Mouse (Mus musculus) midbrain, postnatal 0 days (tissue): Measurements from ENCODE around the gene Ccdc92b. TPM values are rescaled to one million over a fixed set of nuclear protein-coding genes. Genes with fewer than 3 reads are reported as not detected.

Source experiments
- ATAC-seq: fragments of 200-750 bp; cut with Nextera tagmentation; 2 replicates; pipeline ENCODE4 v1.8.0; 2017; ENCODE audit warnings: moderate number of reproducible peaks, mild to moderate bottlenecking, moderate TSS enrichment, moderate library complexity; ENCODE audit not compliant: low FRiP score
- DNase-seq: peaks from one replicate; pipeline ENCODE4 v3.0.0-alpha.2; 2015; ENCODE audit warnings: low spot score
- H3K27ac ChIP-seq: fragments of 300-500 bp; sonication (generic); 2 replicates; pipeline ENCODE4 v1.5.1; 2014; ENCODE audit warnings: low read depth, mild to moderate bottlenecking, low read length, mixed read lengths
- H3K27me3 ChIP-seq: fragments of 300-500 bp; sonication (generic); 2 replicates; pipeline ENCODE4 v1.6.1; 2014; ENCODE audit warnings: low read length, control low read depth, mixed read lengths; ENCODE audit not compliant: insufficient read depth
- H3K36me3 ChIP-seq: fragments of 300-500 bp; sonication (generic); 2 replicates; pipeline ENCODE4 v1.6.1; 2014; ENCODE audit warnings: low read length, control low read depth, mixed read lengths; ENCODE audit not compliant: insufficient read depth
- H3K4me1 ChIP-seq: fragments of 300-500 bp; sonication (generic); 2 replicates; pipeline ENCODE4 v1.6.1; 2014; ENCODE audit warnings: mild to moderate bottlenecking, control low read depth, antibody characterized with exemption, low read length, mixed read lengths; ENCODE audit not compliant: insufficient read depth
- H3K4me2 ChIP-seq: fragments of 300-500 bp; sonication (generic); 2 replicates; pipeline ENCODE4 v1.6.1; 2014; ENCODE audit warnings: low read depth, mild to moderate bottlenecking, low read length, mixed read lengths; ENCODE audit not compliant: poor library complexity, severe bottlenecking
- H3K4me3 ChIP-seq: fragments of 300-500 bp; sonication (generic); 2 replicates; pipeline ENCODE4 v1.5.1; 2014; ENCODE audit warnings: low read depth, mild to moderate bottlenecking, low read length, moderate library complexity
- H3K9ac ChIP-seq: fragments of 300-500 bp; sonication (generic); replicated peaks from 2 replicates; pipeline ENCODE4 v1.6.1; 2014; ENCODE audit warnings: mild to moderate bottlenecking, low read length, moderate library complexity, mixed read lengths; ENCODE audit not compliant: poor library complexity, severe bottlenecking
- H3K9me3 ChIP-seq: fragments of 300-500 bp; sonication (generic); 2 replicates; pipeline ENCODE4 v1.6.1; 2016; ENCODE audit warnings: low read length, control low read depth
- CTCF ChIP-seq: IDR thresholded peaks from 2 replicates; pipeline ENCODE4 v1.5.1; 2016; ENCODE audit warnings: antibody characterized with exemption, mild to moderate bottlenecking
- WGBS: fragments of 180-500 bp; shearing (Covaris S2); extraction: QIAGEN DNeasy Blood & Tissue Kit; methylation state at CpG from one replicate; pipeline ENCODE4 v1.1.7; 2014; 5-methylcytosine and 5-hydroxymethylcytosine counted together
- polyA plus RNA-seq: library from polyadenylated mRNA; unstranded; fragments of >200 nt; fragmentation: Nextera tagmentation; extraction: Ambion mirVana; gene quantifications from 2 replicates; pipeline ENCODE4 v1.2.1, GENCODE M21; 2015
- total RNA-seq: library from RNA; depleted of rRNA; stranded (reverse); fragments of >200 nt; gene quantifications from 2 replicates; pipeline ENCODE4 v1.2.3, GENCODE M21; 2014

The Ccdc92b gene
- total and polyA plus RNA-seq, 2 experiments from 2014 or later, result 3.4 to 14.6 TPM

DNA sequence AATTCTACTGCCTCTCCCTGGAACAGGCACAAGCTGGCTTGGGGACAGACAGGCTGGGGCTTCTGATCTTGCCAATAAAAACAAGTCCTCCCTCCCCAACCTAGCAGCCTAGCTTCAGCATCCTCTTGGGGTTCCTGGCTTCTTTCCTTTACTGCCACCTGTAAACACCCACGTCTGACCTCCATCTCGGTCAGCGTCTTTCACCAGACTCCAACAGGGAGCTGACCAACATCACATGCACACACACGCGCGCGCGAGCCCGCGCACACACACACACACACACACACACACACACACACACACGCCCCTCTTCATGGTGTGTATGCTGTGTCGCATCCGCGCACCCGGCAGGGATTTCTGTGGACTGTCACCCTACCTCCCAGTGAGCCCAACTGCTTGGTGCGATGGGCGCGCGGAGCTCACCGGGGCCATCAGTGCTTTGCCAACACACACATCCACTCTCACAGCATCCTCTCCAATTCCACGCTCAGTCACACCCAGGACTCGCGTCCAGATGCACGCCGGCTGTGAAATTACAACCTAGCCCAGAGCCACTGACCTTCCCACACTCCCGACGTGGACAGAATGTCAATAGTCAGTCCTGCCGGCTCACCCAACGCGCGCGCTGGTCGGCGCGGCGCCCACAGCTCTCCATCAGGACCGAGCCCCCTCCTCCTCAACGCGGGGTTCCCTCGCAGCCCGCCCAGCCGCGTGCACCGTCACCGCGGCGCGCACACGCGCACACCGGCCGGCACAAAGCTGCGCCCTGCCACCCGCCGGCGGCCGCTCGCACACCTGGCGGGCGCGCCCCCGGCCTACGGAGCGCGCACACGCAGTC, 29.8 kb upstream of the Ccdc92b start:
- H3K27me3 ChIP-seq, result no peaks in the 10 kb centered on the region
- H3K27ac ChIP-seq, result peak overlapping the region; percentile 75
- no peaks in the 10 kb centered on the region for H3K36me3 ChIP-seq
- WGBS, result 2% methylated on average over 55 of the region's 66 CpGs
- DNase-seq (peak; percentile 82), ATAC-seq (peak; percentile 92)
- no peaks in the 10 kb centered on the region for H3K9me3 ChIP-seq
- no peak; the same call in 1 of the 2 replicates for TF ChIP-seq CTCF
- H3K4me1 ChIP-seq, result peaks cover 10% of the 10 kb centered on the region; the same call in 1 of the 2 replicates
- H3K9ac ChIP-seq, result peak overlapping the region; percentile 78
- H3K4me2 ChIP-seq, result peak overlapping the region; percentile 66
- H3K4me3 ChIP-seq, result peak overlapping the region; percentile 57

DNA sequence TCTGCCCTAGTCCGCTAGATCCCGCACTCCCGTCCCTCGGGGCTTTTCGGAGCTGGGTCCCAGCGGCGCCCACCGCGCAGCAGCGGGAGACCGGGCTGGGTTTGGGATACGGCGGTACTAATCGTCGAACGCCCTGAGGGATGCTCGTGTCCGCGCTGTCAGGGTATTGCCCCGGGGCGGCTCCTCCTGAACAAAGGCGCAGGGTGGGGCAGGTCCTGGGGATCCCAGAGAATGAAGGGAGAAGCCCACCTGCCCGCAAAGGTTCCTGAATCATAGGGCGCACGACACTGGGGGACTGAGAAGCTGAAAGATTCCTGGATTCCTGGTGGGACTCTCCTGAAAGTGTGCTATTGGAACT, 29.2 kb upstream of the Ccdc92b start:
- Histone ChIP-seq H3K4me3 (peak overlapping the region; percentile 57), H3K27me3 (no peaks in the 10 kb centered on the region), H3K9me3 (no peaks in the 10 kb centered on the region), H3K27ac (peak overlapping the region; percentile 75), H3K36me3 (no peaks in the 10 kb centered on the region), H3K4me2 (peak overlapping the region; percentile 66), H3K4me1 (peaks cover 10% of the 10 kb centered on the region; the same call in 1 of the 2 replicates), H3K9ac (peak overlapping the region; percentile 78)
- WGBS, result under 1% methylated on average over 25 of the region's 25 CpGs
- DNase-seq, result no peak
- TF ChIP-seq CTCF, result no peak
- ATAC-seq, result peak; percentile 10; the same call in 1 of the 2 replicates

DNA sequence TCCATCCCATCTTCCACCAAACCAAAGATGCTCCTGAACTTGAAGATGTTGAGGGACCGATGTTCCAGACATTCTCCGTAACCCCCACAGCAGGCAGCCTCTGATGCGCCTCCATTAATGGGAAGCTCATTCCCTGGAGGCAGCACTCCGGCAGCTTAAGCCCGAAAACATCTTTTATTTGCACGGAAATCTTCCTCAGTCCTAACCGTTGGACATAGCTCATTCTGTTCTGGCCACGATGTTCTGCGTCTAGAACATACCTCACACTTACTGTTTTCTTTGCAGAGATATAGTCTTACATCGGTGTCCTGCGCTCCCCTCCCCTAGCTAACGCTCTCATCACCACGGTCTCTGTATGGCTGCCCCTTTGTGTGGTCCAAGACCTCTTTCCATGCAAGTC, 28.7 kb upstream of the Ccdc92b start:
- 21% methylated on average over 13 of the region's 13 CpGs for WGBS
- Histone ChIP-seq H3K27me3 (no peaks in the 10 kb centered on the region), H3K4me1 (peaks cover 10% of the 10 kb centered on the region; the same call in 1 of the 2 replicates), H3K36me3 (no peaks in the 10 kb centered on the region), H3K4me2 (peak overlapping the region; percentile 66), H3K9ac (peak overlapping the region; percentile 78), H3K9me3 (no peaks in the 10 kb centered on the region), H3K27ac (peak overlapping the region; percentile 75; the same call in 1 of the 2 replicates), H3K4me3 (peak overlapping the region; percentile 57)
- ATAC-seq, result no peak
- TF ChIP-seq CTCF, result no peak
- no peak for DNase-seq

DNA sequence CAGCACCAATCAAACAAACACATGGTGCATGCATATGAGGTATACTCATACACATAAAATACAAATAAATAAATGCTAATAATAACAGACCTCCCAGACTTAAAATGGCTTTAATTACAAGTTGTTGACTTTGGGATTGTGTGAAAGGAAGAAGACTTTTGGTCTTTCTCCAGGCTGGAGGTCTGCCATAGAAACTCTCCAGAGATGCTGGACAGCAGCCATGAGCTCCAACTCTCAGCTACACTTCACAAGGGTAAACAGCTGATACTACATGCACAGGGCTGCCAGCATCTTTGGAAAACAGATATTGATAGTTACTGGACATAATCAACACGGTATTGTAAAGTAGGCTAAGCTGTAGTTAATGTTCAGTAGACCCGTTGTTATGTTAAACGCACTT, 27.2 kb upstream of the Ccdc92b start:
- Histone ChIP-seq H3K4me1 (peaks cover 7% of the 10 kb centered on the region; the same call in 1 of the 2 replicates), H3K27ac (no peak overlapping the region), H3K9ac (no peak overlapping the region), H3K9me3 (no peaks in the 10 kb centered on the region), H3K27me3 (no peaks in the 10 kb centered on the region), H3K36me3 (no peaks in the 10 kb centered on the region), H3K4me3 (no peak overlapping the region), H3K4me2 (no peak overlapping the region)
- TF ChIP-seq CTCF, result no peak
- 83% methylated on average over 3 of the region's 3 CpGs for WGBS
- no peak for DNase-seq
- no peak for ATAC-seq

DNA sequence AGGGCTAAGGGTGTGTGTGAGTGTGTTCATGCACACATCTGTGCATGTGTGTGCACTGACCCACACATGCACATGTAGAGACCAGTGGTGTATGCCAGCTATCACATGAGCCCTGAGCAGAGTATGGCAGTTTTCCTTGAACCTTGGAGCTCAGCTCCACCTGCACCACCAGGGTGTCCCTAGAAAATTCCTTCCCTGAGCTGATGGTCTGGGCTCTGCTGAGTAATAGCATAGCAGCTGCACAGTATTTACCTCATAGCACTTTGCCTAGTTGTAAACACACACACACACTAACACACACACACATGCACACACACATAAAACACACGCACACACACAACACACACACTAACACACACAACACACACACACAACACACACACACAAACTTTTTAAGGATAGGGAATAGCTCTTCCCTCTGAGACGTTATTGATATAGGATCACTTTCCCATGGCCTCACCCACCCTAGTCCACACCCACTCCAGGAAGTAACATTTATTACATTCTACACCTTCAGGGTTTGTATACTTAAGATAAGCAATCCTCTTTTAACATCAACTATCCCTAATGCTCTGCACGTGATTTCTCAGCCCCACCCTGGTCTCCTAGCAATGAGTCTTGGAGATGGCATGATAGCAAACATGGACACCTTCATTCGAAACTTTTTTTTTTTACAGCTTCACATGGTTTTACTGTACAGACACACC, 22.0 kb upstream of the Ccdc92b start:
- no peak overlapping the region for H3K4me2 ChIP-seq
- WGBS, result 73% methylated on average over 4 of the region's 4 CpGs
- DNase-seq (no peak), ATAC-seq (no peak)
- H3K36me3 ChIP-seq, result no peaks in the 10 kb centered on the region
- no peak for TF ChIP-seq CTCF
- H3K27ac ChIP-seq, result no peak overlapping the region
- H3K27me3 ChIP-seq, result no peaks in the 10 kb centered on the region
- H3K9ac ChIP-seq, result no peak overlapping the region
- H3K4me3 ChIP-seq, result no peak overlapping the region
- no peaks in the 10 kb centered on the region for H3K4me1 ChIP-seq
- H3K9me3 ChIP-seq, result no peaks in the 10 kb centered on the region

DNA sequence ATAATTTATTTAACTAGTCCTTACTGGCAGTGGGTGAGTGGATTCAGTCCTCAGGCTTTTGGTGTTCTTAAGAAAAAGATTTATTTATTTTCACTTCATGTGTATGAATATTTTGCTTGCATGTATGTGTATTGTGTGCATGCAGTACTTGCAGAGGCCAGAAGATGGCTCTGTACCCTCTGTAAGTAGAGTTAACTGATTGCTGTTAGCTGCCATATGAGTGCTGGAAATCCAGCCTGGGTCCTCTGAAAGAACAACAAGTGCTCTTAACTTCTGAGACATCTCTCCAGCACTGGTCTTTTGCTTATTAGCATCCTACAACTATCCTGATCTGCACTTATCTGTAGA, 21.4 kb upstream of the Ccdc92b start:
- DNase-seq, result no peak
- H3K4me3 ChIP-seq, result no peak overlapping the region
- H3K4me1 ChIP-seq, result no peaks in the 10 kb centered on the region
- peak; percentile 23 for TF ChIP-seq CTCF
- H3K4me2 ChIP-seq, result no peak overlapping the region
- no peak overlapping the region for H3K27ac ChIP-seq
- no peak overlapping the region for H3K9ac ChIP-seq
- no peaks in the 10 kb centered on the region for H3K36me3 ChIP-seq
- H3K27me3 ChIP-seq, result no peaks in the 10 kb centered on the region
- no peak for ATAC-seq
- H3K9me3 ChIP-seq, result no peaks in the 10 kb centered on the region
